Mouse (Mus musculus): ENCODE measurements around the gene Bloc1s2. TPM values are rescaled to one million over a fixed set of nuclear protein-coding genes. Genes with fewer than 3 reads are reported as not detected.
A peak's percentile ranks its signal among the peaks of the same experiment; 100 is the strongest.

Gene Bloc1s2
- polyA plus RNA-seq, 1 experiment from 2014 or later: 78.4 TPM

DNA sequence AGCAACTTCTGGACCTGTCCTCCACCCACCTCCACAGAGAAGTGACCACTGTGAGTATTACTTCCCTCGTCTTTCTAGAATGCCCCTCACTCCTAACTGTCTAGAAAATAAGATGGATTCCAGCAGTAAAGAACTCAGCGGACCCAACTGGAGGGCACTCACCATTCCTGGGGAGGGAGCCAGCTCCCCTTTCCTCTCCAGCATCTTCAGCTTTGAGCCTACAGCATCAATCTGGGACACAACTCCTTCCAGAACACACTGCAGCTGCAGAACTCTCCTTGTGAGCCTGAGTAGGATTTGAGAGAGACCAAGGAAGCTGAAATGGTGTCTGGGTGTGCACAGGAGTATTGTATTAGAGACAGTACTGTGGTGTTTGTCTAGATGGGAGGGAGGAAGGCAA is 2.7 kb upstream of the Bloc1s2 start:
- WGBS: 66% methylated on average over 2 of the region's 2 CpGs
- peaks cover 4% of the 10 kb centered on the region; the same call in 1 of the 2 replicates for H3K4me1 ChIP-seq (replicated peaks; ENCODE audit: control insufficient read depth, insufficient read depth, low read length)
- no peak overlapping the region for H3K27ac ChIP-seq (ENCODE audit: low read depth, low read length)
- H3K27me3 ChIP-seq (replicated peaks; ENCODE audit: control insufficient read depth, insufficient read depth, low read length): no peaks in the 10 kb centered on the region
- no peak overlapping the region for H3K4me2 ChIP-seq (replicated peaks; ENCODE audit: low read depth)
- no peak for ATAC-seq
- no peak overlapping the region for H3K4me3 ChIP-seq (ENCODE audit: low read depth, low read length)
- H3K9me3 ChIP-seq (ENCODE audit: control insufficient read depth): no peaks in the 10 kb centered on the region
- TF ChIP-seq CTCF (IDR thresholded peaks at IDR 0.05; ENCODE audit: low read depth): no peak
- H3K36me3 ChIP-seq (ENCODE audit: control insufficient read depth, insufficient read depth): no peaks in the 10 kb centered on the region
- H3K9ac ChIP-seq (ENCODE audit: low read depth, low read length): no peak overlapping the region

DNA sequence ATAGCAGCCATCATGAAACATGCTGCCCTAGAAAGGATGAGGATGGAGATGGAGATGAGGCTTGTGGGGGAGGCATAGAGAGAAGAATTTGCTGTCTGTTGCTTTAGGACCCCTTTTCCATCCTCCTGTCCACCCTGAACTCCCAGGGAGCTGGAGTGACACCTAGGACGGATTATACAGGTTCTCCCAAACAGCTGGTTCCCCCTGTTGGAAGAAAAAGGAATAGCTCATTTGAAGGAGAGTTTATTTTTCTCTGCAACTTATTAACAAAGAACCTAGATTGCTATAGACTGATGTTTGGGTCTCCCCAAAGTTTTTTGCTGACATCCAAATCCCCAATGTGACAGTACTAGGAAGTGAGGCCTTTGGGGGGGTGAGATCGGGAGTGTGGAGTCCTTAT is 2.1 kb upstream of the Bloc1s2 start:
- H3K4me3 ChIP-seq (ENCODE audit: low read depth, low read length): no peak overlapping the region
- no peaks in the 10 kb centered on the region for H3K9me3 ChIP-seq (ENCODE audit: control insufficient read depth)
- WGBS: 19% methylated on average over 2 of the region's 2 CpGs
- H3K27ac ChIP-seq (ENCODE audit: low read depth, low read length): no peak overlapping the region
- H3K27me3 ChIP-seq (replicated peaks; ENCODE audit: control insufficient read depth, insufficient read depth, low read length): no peaks in the 10 kb centered on the region
- no peak overlapping the region for H3K4me2 ChIP-seq (replicated peaks; ENCODE audit: low read depth)
- H3K36me3 ChIP-seq (ENCODE audit: control insufficient read depth, insufficient read depth): no peaks in the 10 kb centered on the region; the same call in 1 of the 2 replicates
- TF ChIP-seq CTCF (IDR thresholded peaks at IDR 0.05; ENCODE audit: low read depth): peak; percentile 60
- ATAC-seq: no peak
- H3K4me1 ChIP-seq (replicated peaks; ENCODE audit: control insufficient read depth, insufficient read depth, low read length): peaks cover 4% of the 10 kb centered on the region; the same call in 1 of the 2 replicates
- H3K9ac ChIP-seq (ENCODE audit: low read depth, low read length): no peak overlapping the region

DNA sequence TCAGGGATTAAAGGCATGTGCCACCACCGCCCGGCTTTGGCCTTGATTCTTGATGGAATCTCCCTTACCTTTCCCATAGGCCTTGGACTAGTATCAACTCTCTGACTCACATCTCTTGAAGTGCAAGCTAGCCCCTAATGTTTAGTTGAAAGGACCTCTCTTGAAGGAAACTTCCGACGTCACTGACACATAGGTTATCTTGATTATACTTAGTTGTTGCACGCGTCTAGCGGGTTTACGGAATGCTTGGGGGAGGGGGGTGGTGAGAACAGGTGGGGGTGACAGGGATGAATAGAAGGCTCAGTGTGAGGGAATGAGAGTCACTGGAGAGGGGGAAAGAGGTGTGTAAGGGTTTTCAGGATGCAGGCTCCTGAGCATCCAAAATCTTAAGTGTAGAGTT is 705 bp upstream of the Bloc1s2 start:
- no peak for ATAC-seq
- peaks cover 8% of the 10 kb centered on the region for H3K36me3 ChIP-seq (ENCODE audit: control insufficient read depth, insufficient read depth)

GRCm38 (mm10) chr19:44146568-44146879 is 278 bp upstream of the Bloc1s2 start:
- no peak for ATAC-seq
- Histone ChIP-seq H3K9ac (ENCODE audit: low read depth, low read length) (no peak overlapping the region), H3K4me3 (ENCODE audit: low read depth, low read length) (peak overlapping the region; percentile 69), H3K4me1 (replicated peaks; ENCODE audit: control insufficient read depth, insufficient read depth, low read length) (peaks cover 4% of the 10 kb centered on the region; the same call in 1 of the 2 replicates), H3K36me3 (ENCODE audit: control insufficient read depth, insufficient read depth) (peaks cover 12% of the 10 kb centered on the region), H3K27me3 (replicated peaks; ENCODE audit: control insufficient read depth, insufficient read depth, low read length) (no peaks in the 10 kb centered on the region), H3K9me3 (ENCODE audit: control insufficient read depth) (no peaks in the 10 kb centered on the region), H3K27ac (ENCODE audit: low read depth, low read length) (no peak overlapping the region), H3K4me2 (replicated peaks; ENCODE audit: low read depth) (peak overlapping the region; percentile 80)
- 43% methylated on average over 9 of the region's 9 CpGs for WGBS
- no peak for TF ChIP-seq CTCF (IDR thresholded peaks at IDR 0.05; ENCODE audit: low read depth)

More for the DNA sequence above, 705 bp upstream of the Bloc1s2 start:
- no peak overlapping the region for H3K9ac ChIP-seq (ENCODE audit: low read depth, low read length)
- H3K9me3 ChIP-seq (ENCODE audit: control insufficient read depth): no peaks in the 10 kb centered on the region
- H3K4me2 ChIP-seq (replicated peaks; ENCODE audit: low read depth): no peak overlapping the region
- no peak overlapping the region for H3K27ac ChIP-seq (ENCODE audit: low read depth, low read length)
- H3K4me1 ChIP-seq (replicated peaks; ENCODE audit: control insufficient read depth, insufficient read depth, low read length): peaks cover 4% of the 10 kb centered on the region; the same call in 1 of the 2 replicates
- H3K4me3 ChIP-seq (ENCODE audit: low read depth, low read length): no peak overlapping the region
- 94% methylated on average over 8 of the region's 8 CpGs for WGBS
- no peaks in the 10 kb centered on the region for H3K27me3 ChIP-seq (replicated peaks; ENCODE audit: control insufficient read depth, insufficient read depth, low read length)
- no peak for TF ChIP-seq CTCF (IDR thresholded peaks at IDR 0.05; ENCODE audit: low read depth)

GRCm38 (mm10) chr19:44144366-44144765 is 1.9 kb downstream of the Bloc1s2 start:
- no peaks in the 10 kb centered on the region for H3K27me3 ChIP-seq (replicated peaks; ENCODE audit: control insufficient read depth, insufficient read depth, low read length)
- peaks cover 18% of the 10 kb centered on the region for H3K36me3 ChIP-seq (ENCODE audit: control insufficient read depth, insufficient read depth)
- no peak overlapping the region for H3K4me2 ChIP-seq (replicated peaks; ENCODE audit: low read depth)
- H3K27ac ChIP-seq (ENCODE audit: low read depth, low read length): no peak overlapping the region
- H3K4me3 ChIP-seq (ENCODE audit: low read depth, low read length): no peak overlapping the region
- peaks cover 4% of the 10 kb centered on the region; the same call in 1 of the 2 replicates for H3K4me1 ChIP-seq (replicated peaks; ENCODE audit: control insufficient read depth, insufficient read depth, low read length)
- 77% methylated on average over 9 of the region's 9 CpGs for WGBS
- ATAC-seq: no peak
- H3K9ac ChIP-seq (ENCODE audit: low read depth, low read length): no peak overlapping the region
- no peaks in the 10 kb centered on the region for H3K9me3 ChIP-seq (ENCODE audit: control insufficient read depth)
- TF ChIP-seq CTCF (IDR thresholded peaks at IDR 0.05; ENCODE audit: low read depth): no peak

DNA sequence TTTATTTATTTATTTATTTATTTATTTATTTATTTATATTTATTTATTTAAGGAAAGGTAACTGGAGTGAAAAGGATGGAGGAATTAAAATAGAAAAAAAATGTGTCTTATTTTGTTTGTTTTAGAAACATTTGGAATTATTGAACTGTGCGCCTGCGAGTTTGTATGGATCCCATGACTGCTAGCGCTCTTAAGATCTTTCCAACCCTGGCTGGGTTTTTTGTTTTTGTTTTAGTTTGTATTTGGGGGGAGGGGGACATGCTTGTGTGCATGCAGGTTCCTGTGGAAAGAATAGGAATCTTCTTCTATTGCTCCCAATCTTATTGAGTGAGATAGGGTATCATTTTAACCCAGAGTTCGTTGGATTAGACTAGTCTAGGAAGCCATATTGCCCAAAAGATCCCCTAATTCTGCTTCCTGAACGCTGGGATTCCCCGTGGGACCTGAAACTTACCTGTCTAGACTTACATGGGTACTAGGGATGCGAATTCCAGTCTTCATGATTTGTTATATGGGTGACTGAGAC is 10.2 kb downstream of the Bloc1s2 start:
- H3K4me2 ChIP-seq (replicated peaks; ENCODE audit: low read depth): peak overlapping the region; percentile 61
- no peak for ATAC-seq
- H3K27me3 ChIP-seq (replicated peaks; ENCODE audit: control insufficient read depth, insufficient read depth, low read length): no peaks in the 10 kb centered on the region
- peaks cover 11% of the 10 kb centered on the region; the same call in 1 of the 2 replicates for H3K36me3 ChIP-seq (ENCODE audit: control insufficient read depth, insufficient read depth)
- no peaks in the 10 kb centered on the region for H3K9me3 ChIP-seq (ENCODE audit: control insufficient read depth)
- peak overlapping the region; percentile 74 for H3K4me3 ChIP-seq (ENCODE audit: low read depth, low read length)
- H3K9ac ChIP-seq (ENCODE audit: low read depth, low read length): no peak overlapping the region
- H3K27ac ChIP-seq (ENCODE audit: low read depth, low read length): no peak overlapping the region
- 31% methylated on average over 7 of the region's 7 CpGs for WGBS
- TF ChIP-seq CTCF (IDR thresholded peaks at IDR 0.05; ENCODE audit: low read depth): no peak
- H3K4me1 ChIP-seq (replicated peaks; ENCODE audit: control insufficient read depth, insufficient read depth, low read length): no peaks in the 10 kb centered on the region; the same call in 1 of the 2 replicates

Measured in intestine, postnatal 0 days (tissue).